Mouse (Mus musculus) heart, postnatal 0 days (tissue): ENCODE measurements around the gene Ghr. TPM values are rescaled to one million over a fixed set of nuclear protein-coding genes. Genes with fewer than 3 reads are reported as not detected.

Experiments used
- ATAC-seq: fragments of 200-750 bp; cut with Nextera tagmentation; 2 replicates; pipeline ENCODE4 v1.8.0; 2017; ENCODE audit warnings: low read depth, moderate number of reproducible peaks, moderate library complexity; ENCODE audit not compliant: insufficient read depth
- DNase-seq: peaks from one replicate; pipeline ENCODE4 v3.0.0-alpha.2; 2016; ENCODE audit warnings: low spot score
- H3K27ac ChIP-seq: fragments of 300-500 bp; sonication (generic); 2 replicates; pipeline ENCODE4 v1.5.1; 2014; ENCODE audit warnings: low read depth, mild to moderate bottlenecking
- H3K27me3 ChIP-seq: fragments of 300-500 bp; sonication (generic); 2 replicates; pipeline ENCODE4 v1.6.1; 2014; ENCODE audit warnings: low read length, mixed read lengths; ENCODE audit not compliant: control insufficient read depth, insufficient read depth
- H3K36me3 ChIP-seq: fragments of 300-500 bp; sonication (generic); replicated peaks from 2 replicates; pipeline ENCODE4 v1.6.1; 2014; ENCODE audit warnings: low read length, mixed read lengths; ENCODE audit not compliant: control insufficient read depth, insufficient read depth
- H3K4me1 ChIP-seq: fragments of 300-500 bp; sonication (generic); 2 replicates; pipeline ENCODE4 v1.6.1; 2014; ENCODE audit warnings: antibody characterized with exemption; ENCODE audit not compliant: control insufficient read depth, insufficient read depth
- H3K4me2 ChIP-seq: fragments of 300-500 bp; sonication (generic); 2 replicates; pipeline ENCODE4 v1.6.1; 2014; ENCODE audit warnings: low read depth, mild to moderate bottlenecking, low read length, moderate library complexity
- H3K4me3 ChIP-seq: fragments of 300-500 bp; sonication (generic); 2 replicates; pipeline ENCODE4 v1.5.1; 2014; ENCODE audit warnings: low read depth, low read length
- H3K9ac ChIP-seq: fragments of 300-500 bp; sonication (generic); replicated peaks from 2 replicates; pipeline ENCODE4 v1.6.1; 2014; ENCODE audit warnings: low read depth, low read length, mixed read lengths
- H3K9me3 ChIP-seq: fragments of 300-500 bp; sonication (generic); replicated peaks from 2 replicates; pipeline ENCODE4 v1.6.1; 2016; ENCODE audit warnings: low read length; ENCODE audit not compliant: control insufficient read depth
- CTCF ChIP-seq: IDR thresholded peaks from 2 replicates; pipeline ENCODE4 v1.5.1; 2016; ENCODE audit warnings: antibody characterized with exemption, control low read depth, low read depth
- EP300 ChIP-seq: IDR thresholded peaks from 2 replicates; pipeline ENCODE4 v1.6.1; 2016; ENCODE audit warnings: antibody characterized with exemption, low read depth
- WGBS: fragments of 180-500 bp; shearing (Covaris S2); extraction: QIAGEN DNeasy Blood & Tissue Kit; methylation state at CpG from one replicate; pipeline ENCODE4 v1.1.7; 2014; 5-methylcytosine and 5-hydroxymethylcytosine counted together
- polyA plus RNA-seq: library from polyadenylated mRNA; unstranded; fragments of >200 nt; fragmentation: Nextera tagmentation; extraction: Ambion mirVana; gene quantifications from 2 replicates; pipeline ENCODE4 v1.2.1, GENCODE M21; 2015
- total RNA-seq: library from RNA; depleted of rRNA; stranded (reverse); fragments of >200 nt; gene quantifications from 2 replicates; pipeline ENCODE4 v1.2.3, GENCODE M21; 2014; ENCODE audit warnings: low replicate concordance

Ghr gene
- total and polyA plus RNA-seq, 2 experiments from 2014 or later, result 45.1 to 67.5 TPM

DNA sequence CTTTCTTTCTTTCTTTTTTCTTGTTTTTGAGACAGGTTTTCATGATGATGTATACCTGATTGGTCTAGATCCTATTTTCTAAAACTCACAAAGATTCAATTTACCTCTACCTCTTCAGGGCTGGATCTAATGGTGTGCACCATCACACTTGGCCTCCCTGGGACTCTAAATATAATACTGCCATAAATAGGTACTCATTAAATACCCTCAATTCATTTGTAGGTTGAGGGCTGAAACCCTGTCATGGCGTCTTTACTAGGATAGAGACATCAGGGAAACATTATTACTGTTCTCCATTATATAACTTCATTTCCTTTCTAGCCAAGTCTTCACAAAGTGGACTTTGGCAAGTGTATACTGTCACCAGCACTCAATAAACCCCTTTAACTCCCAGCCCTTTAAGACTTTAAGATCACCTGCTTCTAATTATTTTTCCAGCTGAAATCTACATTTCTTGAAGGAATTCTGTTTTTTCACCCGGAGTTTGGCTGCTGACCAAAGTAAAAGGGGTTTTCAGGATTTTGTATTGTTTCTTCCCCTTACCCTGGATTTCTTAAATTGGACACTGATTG lies 214.9 kb downstream of the Ghr start:
- Histone ChIP-seq H3K9ac (no peak overlapping the region), H3K27ac (no peak overlapping the region), H3K36me3 (0 out of 2 replicates have a peak, but pooled peaks cover 7% of the 10 kb centered on the region), H3K4me2 (no peak overlapping the region), H3K4me3 (no peak overlapping the region), H3K27me3 (no peaks in the 10 kb centered on the region), H3K9me3 (peaks cover 13% of the 10 kb centered on the region), H3K4me1 (no peaks in the 10 kb centered on the region)
- no peak for ATAC-seq
- DNase-seq, result no peak
- no peak for TF ChIP-seq EP300
- TF ChIP-seq CTCF, result no peak
- 75% methylated on average over 2 of the region's 2 CpGs for whole genome bisulfite sequencing

GRCm38 (mm10) chr15:3356073-3356766 lies 227.1 kb downstream of the Ghr start:
- H3K27ac ChIP-seq, result no peak overlapping the region
- H3K4me2 ChIP-seq, result peak overlapping the region; percentile 61
- no peak for TF ChIP-seq EP300
- TF ChIP-seq CTCF, result peak; percentile 70
- WGBS, result 51% methylated on average over 4 of the region's 4 CpGs
- H3K36me3 ChIP-seq, result no peaks in the 10 kb centered on the region
- peak; percentile 66 for DNase-seq
- no peaks in the 10 kb centered on the region for H3K9me3 ChIP-seq
- no peak overlapping the region for H3K9ac ChIP-seq
- peak; percentile 24; the same call in 1 of the 2 replicates for ATAC-seq
- H3K4me1 ChIP-seq, result peaks cover 3% of the 10 kb centered on the region; the same call in 1 of the 2 replicates
- H3K4me3 ChIP-seq, result peak overlapping the region; percentile 36
- no peaks in the 10 kb centered on the region for H3K27me3 ChIP-seq

DNA sequence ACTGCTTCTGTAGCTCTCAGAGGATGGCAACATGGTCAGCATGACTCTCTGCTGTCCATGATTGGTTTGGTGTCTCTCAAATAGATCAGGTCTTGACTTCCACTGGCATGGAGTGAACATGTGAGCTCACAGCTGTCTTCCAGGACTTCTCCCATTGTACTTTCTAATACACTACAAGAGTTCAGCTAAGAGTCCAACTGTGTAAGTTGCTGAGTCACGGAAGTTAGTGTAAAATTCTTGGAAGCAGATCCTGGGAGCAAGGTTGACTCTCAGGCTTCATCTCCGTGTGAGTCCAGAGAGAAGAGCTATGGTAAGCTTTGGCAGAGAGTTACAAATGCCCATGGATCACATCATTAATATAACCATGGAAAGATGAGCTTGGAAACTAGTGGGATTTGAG lies 229.6 kb downstream of the Ghr start:
- Histone ChIP-seq H3K9ac (no peak overlapping the region), H3K27me3 (no peaks in the 10 kb centered on the region), H3K9me3 (no peaks in the 10 kb centered on the region), H3K4me3 (no peak overlapping the region), H3K36me3 (no peaks in the 10 kb centered on the region), H3K4me1 (peaks cover 3% of the 10 kb centered on the region; the same call in 1 of the 2 replicates), H3K4me2 (no peak overlapping the region), H3K27ac (no peak overlapping the region)
- DNase-seq, result no peak
- WGBS, result 74% methylated on average over 2 of the region's 2 CpGs
- TF ChIP-seq CTCF (no peak), EP300 (no peak)
- ATAC-seq, result no peak

DNA sequence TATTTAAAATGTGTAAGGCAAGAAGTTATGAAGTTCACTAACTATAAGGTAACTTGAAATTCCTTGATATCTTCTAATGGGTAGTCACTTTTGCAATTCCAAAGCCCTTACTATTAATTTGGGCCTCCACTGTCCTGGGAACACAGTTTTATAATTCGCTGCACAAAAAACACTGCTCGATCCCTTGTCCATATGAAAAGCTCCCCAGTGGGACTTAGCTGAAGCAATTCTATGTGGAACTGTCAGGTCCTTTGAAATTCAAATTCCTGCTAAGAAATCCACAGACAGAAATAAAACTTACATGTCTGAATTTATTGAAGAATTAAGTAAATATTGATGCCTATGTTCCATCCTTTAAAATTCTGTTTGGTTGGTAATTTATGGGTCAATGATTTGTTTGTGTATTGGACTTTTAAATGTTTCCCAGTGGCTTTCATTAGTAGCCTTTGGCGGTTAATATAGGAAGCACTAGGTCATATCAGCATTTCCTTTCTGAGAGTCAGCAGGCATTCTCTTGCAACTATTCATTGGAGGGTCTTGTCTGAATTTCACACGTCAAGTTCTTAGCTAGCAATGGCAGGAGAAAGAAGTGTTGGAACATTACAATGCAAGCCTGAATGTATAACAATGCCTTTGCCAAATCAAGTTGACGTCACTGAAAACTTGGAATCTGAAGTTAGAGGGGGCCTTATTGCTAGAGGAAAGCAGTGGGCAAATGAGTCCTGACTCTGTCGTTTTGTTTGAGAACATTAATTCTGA lies 233.8 kb downstream of the Ghr start:
- H3K36me3 ChIP-seq, result no peaks in the 10 kb centered on the region
- no peaks in the 10 kb centered on the region for H3K9me3 ChIP-seq
- 54% methylated on average over 6 of the region's 6 CpGs for WGBS
- DNase-seq, result no peak
- H3K4me1 ChIP-seq, result peaks cover 10% of the 10 kb centered on the region; the same call in 1 of the 2 replicates
- no peak overlapping the region for H3K4me2 ChIP-seq
- TF ChIP-seq EP300 (no peak), CTCF (no peak)
- no peaks in the 10 kb centered on the region for H3K27me3 ChIP-seq
- H3K9ac ChIP-seq, result no peak overlapping the region
- no peak overlapping the region for H3K4me3 ChIP-seq
- no peak overlapping the region for H3K27ac ChIP-seq
- no peak for ATAC-seq

DNA sequence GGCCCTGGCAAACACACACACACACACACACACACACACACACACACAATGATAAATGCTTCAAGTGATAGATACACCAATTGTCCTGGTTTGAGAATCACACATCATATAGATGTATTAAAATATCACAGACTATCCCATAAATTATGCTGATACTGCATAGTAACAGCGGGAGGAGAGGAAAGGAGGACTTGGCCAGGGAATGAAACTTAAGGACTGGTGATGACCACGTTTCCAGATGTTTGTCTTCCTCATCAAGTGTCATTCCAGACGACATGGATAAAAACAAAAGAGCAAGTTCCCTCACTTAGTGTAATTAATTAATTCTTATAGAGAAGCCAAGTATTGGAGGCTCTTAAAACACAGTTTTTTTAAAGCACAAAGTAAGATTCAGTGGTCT lies 236.6 kb downstream of the Ghr start:
- H3K9me3 ChIP-seq, result no peaks in the 10 kb centered on the region
- no peaks in the 10 kb centered on the region for H3K27me3 ChIP-seq
- WGBS, result 80% methylated on average over 3 of the region's 3 CpGs
- no peak overlapping the region for H3K4me2 ChIP-seq
- H3K27ac ChIP-seq, result no peak overlapping the region
- H3K4me3 ChIP-seq, result no peak overlapping the region
- H3K4me1 ChIP-seq, result 0 out of 2 replicates have a peak, but pooled peaks cover 7% of the 10 kb centered on the region
- ATAC-seq (no peak), DNase-seq (no peak)
- H3K9ac ChIP-seq, result no peak overlapping the region
- H3K36me3 ChIP-seq, result 0 out of 2 replicates have a peak, but pooled peaks cover 2% of the 10 kb centered on the region
- no peak for TF ChIP-seq CTCF
- TF ChIP-seq EP300, result no peak
